Mouse (Mus musculus): ENCODE data around the gene 4930502E18Rik. TPM values are rescaled to one million over a fixed set of nuclear protein-coding genes. Genes with fewer than 3 reads are reported as not detected.

Gene 4930502E18Rik
- polyA plus RNA-seq, 1 experiment = not detected

DNA sequence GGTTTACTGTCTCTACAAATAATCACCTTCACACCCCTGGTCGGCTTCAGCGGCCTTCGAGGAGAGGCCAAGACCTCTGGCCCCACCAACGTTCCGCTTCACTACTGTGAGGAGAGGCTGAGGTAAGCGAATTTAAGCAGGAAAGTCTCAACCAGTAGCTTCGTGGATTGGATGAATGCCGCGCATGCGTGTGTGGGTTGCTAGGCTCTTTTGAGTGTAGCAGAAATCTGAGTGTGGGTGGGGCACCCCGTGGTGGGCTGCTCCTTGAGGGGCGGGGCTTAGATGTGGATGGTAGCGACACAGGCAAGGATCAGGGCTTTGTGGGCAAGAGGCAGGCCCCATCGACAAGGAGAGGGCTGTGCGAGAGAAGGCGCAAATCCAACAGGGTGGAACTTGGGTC, 33.1 kb downstream of the 4930502E18Rik start, which contains the start of gene 1700013H16Rik:
Gene 1700013H16Rik (minus strand): TSS at position 96 of the 400 bp plus-strand sequence.
- TF ChIP-seq CTCF (IDR thresholded peaks at IDR 0.05; ENCODE audit: borderline replicate concordance, control insufficient read depth, extremely low read depth, insufficient read depth, low read length, poor library complexity) = no peak
- TF ChIP-seq POLR2A (IDR thresholded peaks at IDR 0.05; ENCODE audit: control insufficient read depth, extremely low read depth, insufficient read depth, low read length, poor library complexity) = no peak
- DNase-seq = no peak

GRCm38 (mm10) chrX:53776276-53776675, 51.6 kb downstream of the 4930502E18Rik start, which contains the start of gene Zfp36l3:
Gene Zfp36l3, minus strand, starts transcription at chrX:53776394.
- Histone ChIP-seq H3K27me3 (ENCODE audit: control insufficient read depth, insufficient read depth, low read length) (no peaks in the 10 kb centered on the region), H3K27ac (ENCODE audit: control insufficient read depth, insufficient read depth, low read length) (no peak within 1 kb of the TSS), H3K4me1 (replicated peaks; ENCODE audit: control insufficient read depth, insufficient read depth, low read length) (no peaks in the 10 kb centered on the region), H3K36me3 (ENCODE audit: control insufficient read depth, insufficient read depth, low read length) (no peaks in the 10 kb centered on the region), H3K4me3 (ENCODE audit: control insufficient read depth, insufficient read depth, low read length) (no peak within 1 kb of the TSS)
- DNase-seq = no peak
- TF ChIP-seq CTCF (IDR thresholded peaks at IDR 0.05; ENCODE audit: borderline replicate concordance, control insufficient read depth, extremely low read depth, insufficient read depth, low read length, poor library complexity) (no peak), POLR2A (IDR thresholded peaks at IDR 0.05; ENCODE audit: control insufficient read depth, extremely low read depth, insufficient read depth, low read length, poor library complexity) (no peak)
- WGBS = 97% methylated on average over 12 of the region's 12 CpGs

More for the DNA sequence above, 33.1 kb downstream of the 4930502E18Rik start, which contains the start of gene 1700013H16Rik:
- Histone ChIP-seq H3K27me3 (ENCODE audit: control insufficient read depth, insufficient read depth, low read length) (no peaks in the 10 kb centered on the region), H3K4me3 (ENCODE audit: control insufficient read depth, insufficient read depth, low read length) (no peak within 1 kb of the TSS), H3K4me1 (replicated peaks; ENCODE audit: control insufficient read depth, insufficient read depth, low read length) (no peaks in the 10 kb centered on the region), H3K27ac (ENCODE audit: control insufficient read depth, insufficient read depth, low read length) (no peak within 1 kb of the TSS), H3K36me3 (ENCODE audit: control insufficient read depth, insufficient read depth, low read length) (no peaks in the 10 kb centered on the region)
- WGBS = 95% methylated on average over 16 of the region's 16 CpGs

Other genes with a start within 250 kb of the 4930502E18Rik start
- gene Rtl8c, start 116.8 kb upstream of the 4930502E18Rik start, polyA plus RNA-seq (2012; rRNA removed) = 14.9 and 16.3 TPM in 2 replicates
- not detected in 2 replicates for gene Gm14597, start 115.8 kb upstream of the 4930502E18Rik start, polyA plus RNA-seq (2012; rRNA removed)
- gene Rtl8a, start 81.1 kb upstream of the 4930502E18Rik start, polyA plus RNA-seq (2012; rRNA removed) = 88.5 and 113 TPM in 2 replicates
- 103 and 115 TPM in 2 replicates for gene Rtl8b, start 54.4 kb upstream of the 4930502E18Rik start, polyA plus RNA-seq (2012; rRNA removed)
- gene 1700013H16Rik, start 33.0 kb downstream of the 4930502E18Rik start, polyA plus RNA-seq (2012; rRNA removed) = not detected in 2 replicates
- 0.29 and 0.34 TPM in 2 replicates for gene Zfp36l3, start 51.6 kb downstream of the 4930502E18Rik start, polyA plus RNA-seq (2012; rRNA removed)
- 0.17 and 0.31 TPM in 2 replicates for gene Xlr, start 72.9 kb downstream of the 4930502E18Rik start, polyA plus RNA-seq (2012; rRNA removed)